Mouse (Mus musculus): ENCODE measurements around the gene D630003M21Rik. TPM values are rescaled to one million over a fixed set of nuclear protein-coding genes. Genes with fewer than 3 reads are reported as not detected.

D630003M21Rik gene
- total RNA-seq (2021): 1 to 10 TPM; 1.7 TPM
- long read RNA-seq, experiment 1: 0 reads
- long read RNA-seq, experiment 2: 0 reads

- peak; percentile 37 to 60 for DNase-seq
Observed at GRCm38 (mm10) chr2:158228670-158229502, at the start of gene D630003M21Rik. Gene D630003M21Rik (minus strand): TSS chr2:158229222.

- DNase-seq: no peak
Observed at GRCm38 (mm10) chr2:158276878-158277277, 47.9 kb upstream of the D630003M21Rik start.

GRCm38 (mm10) chr2:158276451-158276850 lies 47.4 kb upstream of the D630003M21Rik start:
- peak; percentile 70 to 78 for DNase-seq

- DNase-seq: no peak
Observed at GRCm38 (mm10) chr2:158275811-158276210, 46.8 kb upstream of the D630003M21Rik start.

DNA sequence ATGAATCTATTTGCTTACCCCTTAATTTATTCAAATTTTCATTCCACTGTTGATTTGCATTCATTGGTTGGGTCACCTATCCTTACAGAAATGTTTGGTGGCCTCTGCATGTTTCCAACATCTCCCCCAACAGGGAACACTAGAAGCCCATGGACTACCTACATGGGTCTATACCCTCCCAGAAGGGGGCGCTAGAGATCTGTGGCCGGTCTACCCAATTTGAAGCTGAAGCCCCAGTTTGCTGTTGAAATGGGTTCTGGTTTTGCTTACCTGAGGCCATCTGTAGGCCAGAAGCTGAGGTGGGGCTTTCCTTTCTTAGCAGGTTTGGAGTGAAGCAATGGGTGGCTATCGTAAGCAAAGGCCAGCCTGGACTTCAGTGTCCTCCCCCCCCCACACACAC lies 46.3 kb upstream of the D630003M21Rik start:
- peak; percentile 29 to 31 for DNase-seq

DNA sequence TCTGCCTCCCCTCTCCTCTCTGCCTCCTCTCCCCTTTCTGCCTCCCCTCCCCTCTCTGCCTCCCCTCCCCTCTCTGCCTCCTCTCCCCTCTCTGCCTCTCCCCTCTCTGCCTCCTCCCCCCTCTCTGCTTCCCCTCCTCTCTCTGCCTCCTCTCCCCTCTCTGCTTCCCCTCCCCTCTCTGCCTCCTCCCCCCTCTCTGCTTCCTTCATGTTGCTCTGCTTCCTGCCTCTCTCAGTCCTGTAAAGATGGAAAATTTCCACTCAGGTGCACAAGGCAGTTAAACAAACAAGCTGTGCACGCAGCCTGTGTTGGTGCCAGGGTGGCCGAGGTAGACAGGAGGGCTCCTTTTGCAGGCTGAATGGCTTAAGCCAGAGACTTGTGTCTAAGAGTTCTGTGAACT lies 44.6 kb upstream of the D630003M21Rik start:
- no peak for DNase-seq

DNA sequence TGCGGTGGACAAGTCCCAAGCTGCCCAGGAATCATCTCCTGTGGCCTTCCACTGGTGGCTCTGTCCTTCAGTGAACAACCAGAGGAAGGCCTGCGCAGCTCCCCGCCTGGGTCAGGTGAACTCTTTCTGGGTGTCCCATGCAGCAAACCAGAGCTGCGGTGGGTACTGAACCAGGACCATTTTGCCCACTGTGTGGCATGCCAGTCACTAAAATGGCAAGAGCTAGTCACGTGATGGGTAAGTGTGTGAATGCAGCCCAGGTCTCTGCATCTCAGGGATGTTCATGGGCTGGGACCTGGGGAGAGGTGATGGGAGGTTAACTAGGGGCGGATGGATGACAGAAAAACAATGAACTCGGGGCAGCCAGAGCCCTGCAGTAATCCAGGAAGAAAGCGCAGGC lies 41.0 kb upstream of the D630003M21Rik start:
- no peak for DNase-seq

DNA sequence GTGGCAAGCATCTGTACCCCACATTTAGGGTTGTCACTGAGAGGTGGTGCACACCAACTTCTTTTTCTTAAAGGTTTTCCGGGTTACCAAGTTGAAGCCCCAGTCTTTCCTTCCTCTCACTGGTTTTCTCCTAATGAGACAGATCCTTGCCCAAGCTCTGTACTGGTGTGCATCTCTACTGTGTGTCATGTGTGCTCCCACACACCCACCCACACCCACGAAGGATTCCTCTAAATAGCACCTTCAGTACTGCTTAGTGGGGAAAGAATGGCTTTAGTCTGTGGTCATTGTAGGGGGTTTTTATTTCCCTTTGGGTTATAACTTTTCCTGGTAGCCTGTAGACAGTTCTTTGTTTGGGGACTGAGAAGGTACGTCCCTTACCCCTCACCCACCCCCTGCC lies 35.9 kb upstream of the D630003M21Rik start:
- DNase-seq: no peak

- no peak for DNase-seq
Observed at GRCm38 (mm10) chr2:158259498-158259897, 30.5 kb upstream of the D630003M21Rik start.

- DNase-seq: peak; percentile 78 to 81
Observed at GRCm38 (mm10) chr2:158258781-158259180, 29.8 kb upstream of the D630003M21Rik start.

DNA sequence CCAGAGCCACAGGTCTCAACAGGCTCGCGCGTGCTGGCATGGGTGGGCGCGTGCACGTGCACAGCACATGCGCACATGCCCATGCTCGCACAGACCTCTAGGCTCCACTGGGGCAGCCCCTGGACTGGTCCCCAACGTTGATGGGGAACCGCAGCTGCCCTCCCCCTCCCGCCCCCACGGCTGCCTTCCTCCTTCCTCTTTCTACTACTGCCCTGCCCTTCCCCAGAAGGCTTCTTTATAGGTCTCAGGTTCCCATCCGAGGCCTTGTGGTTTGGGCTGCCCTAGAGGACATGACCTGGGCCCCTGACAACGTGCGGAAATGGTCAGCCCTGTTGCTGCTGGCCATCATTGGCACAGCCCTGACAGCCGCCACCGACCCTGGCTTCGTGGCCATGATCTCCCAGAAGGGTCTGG lies 29.0 kb upstream of the D630003M21Rik start, which contains the start of gene Bpi:
TSS of gene Bpi (plus strand) at position 90 of the 414 bp plus-strand sequence.
- no peak for DNase-seq

DNA sequence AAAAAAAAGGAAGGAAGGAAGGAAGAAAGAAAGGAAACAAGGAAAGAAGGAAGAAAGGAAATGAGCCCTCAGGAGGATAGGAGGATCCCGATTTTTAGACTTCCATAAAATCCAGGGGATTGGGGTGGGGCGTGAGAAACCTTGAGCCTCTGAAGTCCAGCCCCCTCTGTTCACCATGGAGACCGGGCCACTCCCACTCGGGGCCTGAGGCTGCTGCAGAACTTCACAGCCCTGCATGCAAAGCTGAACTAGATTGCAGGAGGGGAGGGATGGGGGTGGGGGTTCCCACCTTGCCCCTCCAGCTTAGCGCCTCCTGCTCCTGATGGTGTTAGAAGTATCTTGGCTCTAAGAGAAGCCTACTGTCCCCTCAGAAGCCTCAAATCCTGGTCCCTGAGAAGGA lies 27.9 kb upstream of the D630003M21Rik start:
- peak; percentile 42 to 74 for DNase-seq

DNA sequence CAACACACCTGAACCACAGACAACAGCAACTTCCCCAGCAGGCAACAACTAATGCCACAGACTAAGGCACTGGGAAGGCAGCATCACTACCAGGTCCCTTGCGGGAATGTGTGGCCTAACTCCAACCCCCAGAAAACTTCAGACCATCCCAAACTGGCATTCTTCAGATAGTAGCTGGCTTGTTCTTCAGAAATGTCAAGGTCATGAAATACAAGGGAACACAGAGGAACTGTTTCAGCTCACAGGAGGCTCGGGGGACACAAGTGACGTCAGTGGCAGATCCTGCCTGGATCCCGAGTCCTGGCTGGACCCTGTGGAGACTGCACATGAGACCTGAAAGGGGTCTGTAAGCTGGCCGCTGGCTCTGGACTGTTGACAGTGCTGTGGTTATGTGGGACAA lies 24.8 kb upstream of the D630003M21Rik start:
- DNase-seq: peak; percentile 47 to 69

DNA sequence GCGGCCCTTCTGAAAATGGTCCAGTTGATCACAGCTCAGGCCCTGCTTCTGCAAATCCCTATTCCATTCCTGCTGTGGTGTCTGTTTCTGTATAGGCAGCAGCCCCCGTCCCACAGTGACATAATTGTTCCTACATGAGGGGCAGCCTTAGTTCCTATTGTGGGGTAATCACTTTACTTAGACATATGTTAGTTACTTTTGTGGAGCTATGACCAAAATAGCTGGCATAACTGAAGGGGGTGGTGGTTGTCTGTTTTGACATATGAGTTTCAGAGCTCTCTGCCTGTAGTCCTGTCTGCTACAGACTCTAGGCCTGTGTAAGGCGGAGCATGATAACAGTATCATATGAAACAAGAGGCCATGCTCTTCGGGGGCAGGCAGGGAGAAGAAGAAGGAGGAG lies 21.5 kb upstream of the D630003M21Rik start:
- DNase-seq: no peak

DNA sequence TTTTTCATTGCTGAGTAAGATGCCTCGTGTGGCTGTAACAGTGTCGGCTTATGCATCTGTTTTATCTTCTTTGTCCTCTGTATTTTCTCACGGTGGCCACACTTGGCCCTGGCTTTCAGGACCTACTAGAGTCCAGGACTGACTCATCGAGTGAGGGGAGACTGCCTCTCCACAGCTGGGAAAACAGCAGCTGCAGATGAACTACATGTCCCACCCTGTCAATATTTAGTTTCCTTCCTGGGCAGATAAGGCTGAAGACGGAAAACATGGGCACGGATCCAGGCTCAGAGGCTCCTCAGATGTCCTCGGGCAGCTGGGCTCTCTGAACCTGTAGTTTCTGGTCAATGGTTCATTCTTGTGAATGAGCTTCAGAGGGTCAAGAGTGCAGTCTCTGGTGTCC lies 19.3 kb upstream of the D630003M21Rik start:
- peak; percentile 58 to 73 for DNase-seq

GRCm38 (mm10) chr2:158247852-158248251 lies 18.8 kb upstream of the D630003M21Rik start:
- DNase-seq: no peak

- DNase-seq: no peak
Observed at GRCm38 (mm10) chr2:158245072-158245817, 16.2 kb upstream of the D630003M21Rik start.

GRCm38 (mm10) chr2:158243129-158243870 lies 14.3 kb upstream of the D630003M21Rik start:
- DNase-seq: peak in 1 of 2 experiments; percentile 48

DNA sequence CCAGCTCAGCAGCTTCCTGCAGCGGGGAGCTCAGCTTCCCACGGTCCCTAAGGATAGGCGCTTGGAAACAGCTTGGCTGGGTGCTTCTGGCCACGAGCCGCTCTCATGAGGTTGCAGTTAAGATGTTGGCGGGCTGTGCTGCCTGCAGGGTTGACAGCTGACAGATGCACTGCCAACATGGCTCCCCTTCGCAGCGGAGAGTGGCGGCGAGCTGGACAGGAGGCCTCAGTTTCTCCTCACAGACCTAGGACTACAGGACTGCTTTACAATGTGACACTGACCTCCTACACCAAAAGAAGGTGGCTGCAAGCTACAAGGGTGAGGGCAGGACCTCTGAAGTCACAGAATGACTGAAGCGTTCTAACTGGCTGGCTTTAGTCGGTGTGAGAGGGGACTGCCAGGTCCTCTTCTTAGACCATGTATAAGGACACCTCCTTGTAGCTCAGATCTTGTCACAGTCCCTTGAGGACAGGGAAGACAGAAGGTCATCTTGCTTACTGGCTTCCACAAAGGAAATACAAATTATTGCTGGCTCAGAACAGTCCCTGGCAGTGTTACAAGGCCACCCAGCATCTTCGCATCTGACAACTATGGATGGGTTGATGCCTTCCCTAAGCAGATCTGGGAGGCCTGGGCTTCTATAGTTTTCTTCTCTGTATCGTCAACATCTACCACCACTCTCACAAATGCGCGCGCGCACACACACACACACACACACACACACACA lies 13.3 kb upstream of the D630003M21Rik start:
- peak; percentile 35 to 54 for DNase-seq

DNA sequence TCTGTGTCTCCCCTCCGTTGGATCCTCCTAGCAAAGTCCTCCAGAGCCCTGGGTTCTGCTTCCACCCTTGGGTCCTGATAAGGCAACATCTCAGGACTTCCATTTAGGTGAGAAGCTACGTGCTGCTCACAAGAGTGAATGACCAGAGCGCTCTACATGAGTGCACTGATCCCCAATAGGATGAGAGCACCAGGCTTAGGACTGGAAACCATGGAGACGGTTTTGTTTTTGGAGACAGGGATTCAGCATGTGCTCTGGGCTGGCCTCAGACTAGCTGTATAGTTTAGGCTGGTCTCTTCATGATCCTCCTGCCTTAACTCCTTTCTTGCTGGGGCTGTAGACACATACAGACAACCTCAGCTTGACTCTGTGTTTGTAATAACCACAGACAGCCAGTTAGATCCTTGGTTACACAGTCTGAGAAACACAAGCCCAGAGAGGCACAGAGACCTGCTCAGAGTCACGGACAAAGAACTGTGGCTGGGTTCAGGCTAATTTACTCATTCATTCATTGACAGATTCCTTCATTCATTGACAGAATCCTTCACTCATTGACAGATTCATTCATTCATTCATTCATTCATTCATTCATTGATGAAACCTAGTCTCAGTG lies 12.2 kb upstream of the D630003M21Rik start:
- no peak for DNase-seq

DNA sequence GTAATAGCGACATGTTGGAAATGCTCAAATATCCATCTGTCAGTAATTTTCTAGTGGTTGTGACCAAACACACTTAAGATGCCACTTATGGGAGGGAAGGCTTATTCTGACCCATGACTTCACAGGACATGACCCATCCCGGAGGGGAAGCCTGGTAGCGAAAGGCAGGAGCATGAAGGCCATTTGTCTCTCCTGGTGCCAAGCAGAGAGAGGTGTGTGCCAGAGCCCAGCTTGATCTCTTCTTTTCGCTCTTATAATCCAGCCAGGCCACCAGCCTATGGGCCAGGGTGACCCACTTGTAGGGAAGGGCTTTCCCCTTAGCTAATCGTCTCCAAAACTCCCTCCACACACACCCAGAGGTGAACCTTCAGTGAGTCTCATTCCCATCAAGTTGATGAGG lies 9.1 kb upstream of the D630003M21Rik start:
- DNase-seq: peak; percentile 37 to 54
